Mouse (Mus musculus): ENCODE data around the gene Npy. TPM values are rescaled to one million over a fixed set of nuclear protein-coding genes. Genes with fewer than 3 reads are reported as not detected.

The Npy gene
- not detected in 2 replicates for total RNA-seq (2023)

GRCm38 (mm10) chr6:49821961-49822870, at the start of gene Npy:
TSS of gene Npy (plus strand) at chr6:49822710.

